Mouse (Mus musculus) fibroblast of lung, adult 2 months (primary cell): Measurements from ENCODE around the gene Hist2h2bb.
"Not testable (repeated sequence)": the region's sequence is repeated elsewhere in the genome, so short reads cannot be mapped to it uniquely, and the experiment has no call there.

Experiments used
- DNase-seq: peaks from one replicate; pipeline ENCODE4 v3.0.0-alpha.2; 2011; ENCODE audit warnings: low read depth

The Hist2h2bb gene

GRCm38 (mm10) chr3:96269511-96270474 is at the start of gene Hist2h2bb:
TSS of gene Hist2h2bb (plus strand) at chr3:96269752.
- DNase-seq, result peak; percentile 94

GRCm38 (mm10) chr3:96220131-96220764 is 49.3 kb upstream of the Hist2h2bb start:
- DNase-seq, result not testable (repeated sequence)

GRCm38 (mm10) chr3:96220765-96221639 is 48.5 kb upstream of the Hist2h2bb start, which contains the start of the genes Hist2h2ac and Hist2h2be:
TSS of gene Hist2h2ac (minus strand) at chr3:96220880.
TSS of gene Hist2h2be (plus strand) at chr3:96221119.
- peak; percentile 85 for DNase-seq

- DNase-seq, result no peak
These were observed 47.9 kb upstream of the Hist2h2bb start for GRCm38 (mm10) chr3:96221640-96222038.

- no peak for DNase-seq
These were observed 46.8 kb upstream of the Hist2h2bb start for GRCm38 (mm10) chr3:96222774-96223173.

GRCm38 (mm10) chr3:96225421-96225820 is 44.1 kb upstream of the Hist2h2bb start:
- DNase-seq, result no peak

GRCm38 (mm10) chr3:96226695-96227648 is 42.6 kb upstream of the Hist2h2bb start:
- peak; percentile 23 for DNase-seq

GRCm38 (mm10) chr3:96228828-96229227 is 40.7 kb upstream of the Hist2h2bb start:
- no peak for DNase-seq

- DNase-seq, result no peak
These were observed 39.1 kb upstream of the Hist2h2bb start for GRCm38 (mm10) chr3:96230404-96230803.

GRCm38 (mm10) chr3:96230910-96231757 is 38.4 kb upstream of the Hist2h2bb start:
- DNase-seq, result no peak

- no peak for DNase-seq
These were observed 37.8 kb upstream of the Hist2h2bb start for GRCm38 (mm10) chr3:96231758-96232120.

- no peak for DNase-seq
These were observed 34.6 kb upstream of the Hist2h2bb start for GRCm38 (mm10) chr3:96234914-96235313.

GRCm38 (mm10) chr3:96235836-96236235 is 33.7 kb upstream of the Hist2h2bb start:
- DNase-seq, result no peak

GRCm38 (mm10) chr3:96236834-96237334 is 32.7 kb upstream of the Hist2h2bb start:
- DNase-seq, result no peak

GRCm38 (mm10) chr3:96237335-96237903 is 32.1 kb upstream of the Hist2h2bb start:
- DNase-seq, result no peak

GRCm38 (mm10) chr3:96237904-96238511 is 31.5 kb upstream of the Hist2h2bb start:
- DNase-seq, result no peak

- DNase-seq, result not testable (repeated sequence)
These were observed 30.4 kb upstream of the Hist2h2bb start, which contains the start of gene Hist2h3c2 for GRCm38 (mm10) chr3:96238954-96239793. TSS of gene Hist2h3c2 (minus strand) at chr3:96239127.
